Mouse (Mus musculus) midbrain, embryonic 11.5 days (tissue): ENCODE data around the gene Rhod. TPM values are rescaled to one million over a fixed set of nuclear protein-coding genes. Genes with fewer than 3 reads are reported as not detected.
A peak's percentile ranks its signal among the peaks of the same experiment; 100 is the strongest.
"Not testable (repeated sequence)": the region's sequence is repeated elsewhere in the genome, so short reads cannot be mapped to it uniquely, and the experiment has no call there.

Experiments used
- ATAC-seq: fragments of 200-750 bp; cut with Nextera tagmentation; 2 replicates; pipeline ENCODE4 v1.8.0; 2017; ENCODE audit warnings: moderate TSS enrichment, moderate library complexity; ENCODE audit not compliant: low FRiP score
- DNase-seq: peaks from one replicate; pipeline ENCODE4 v3.0.0; 2015; ENCODE audit warnings: low spot score; ENCODE audit errors: missing footprints
- H3K27ac ChIP-seq: fragments of 300-500 bp; sonication (generic); 2 replicates; pipeline ENCODE4 v1.5.1; 2014; ENCODE audit warnings: low read depth, low read length
- H3K27me3 ChIP-seq: fragments of 300-500 bp; sonication (generic); 2 replicates; pipeline ENCODE4 v1.6.1; 2014; ENCODE audit warnings: mild to moderate bottlenecking, low read length, moderate library complexity, mixed read lengths; ENCODE audit not compliant: control insufficient read depth, insufficient read depth
- H3K36me3 ChIP-seq: fragments of 300-500 bp; sonication (generic); 2 replicates; pipeline ENCODE4 v1.6.1; 2014; ENCODE audit warnings: mild to moderate bottlenecking, low read length, moderate library complexity, mixed read lengths; ENCODE audit not compliant: control insufficient read depth, insufficient read depth
- H3K4me1 ChIP-seq: fragments of 300-500 bp; sonication (generic); 2 replicates; pipeline ENCODE4 v1.6.1; 2014; ENCODE audit warnings: low read length; ENCODE audit not compliant: control insufficient read depth, insufficient read depth
- H3K4me2 ChIP-seq: fragments of 300-500 bp; sonication (generic); 2 replicates; pipeline ENCODE4 v1.6.1; 2014; ENCODE audit warnings: mild to moderate bottlenecking, moderate library complexity
- H3K4me3 ChIP-seq: fragments of 300-500 bp; sonication (generic); 2 replicates; pipeline ENCODE4 v1.5.1; 2014; ENCODE audit warnings: low read depth, low read length
- H3K9ac ChIP-seq: fragments of 300-500 bp; sonication (generic); 2 replicates; pipeline ENCODE4 v1.6.1; 2014; ENCODE audit warnings: low read length
- H3K9me3 ChIP-seq: fragments of 300-500 bp; sonication (generic); 2 replicates; pipeline ENCODE4 v1.6.1; 2016; ENCODE audit warnings: low read length; ENCODE audit not compliant: control insufficient read depth
- WGBS: fragments of 180-500 bp; shearing (Covaris S2); extraction: QIAGEN DNeasy Blood & Tissue Kit; methylation state at CpG from one replicate; pipeline ENCODE4 v1.1.7; 2014; 5-methylcytosine and 5-hydroxymethylcytosine counted together
- polyA plus RNA-seq: library from polyadenylated mRNA; unstranded; fragments of >200 nt; fragmentation: Nextera tagmentation; extraction: Ambion mirVana; gene quantifications from 2 replicates; pipeline ENCODE4 v1.2.1, GENCODE M21; 2014

Rhod gene
- polyA plus RNA-seq, 1 experiment from 2014 or later: 11.1 TPM

DNA sequence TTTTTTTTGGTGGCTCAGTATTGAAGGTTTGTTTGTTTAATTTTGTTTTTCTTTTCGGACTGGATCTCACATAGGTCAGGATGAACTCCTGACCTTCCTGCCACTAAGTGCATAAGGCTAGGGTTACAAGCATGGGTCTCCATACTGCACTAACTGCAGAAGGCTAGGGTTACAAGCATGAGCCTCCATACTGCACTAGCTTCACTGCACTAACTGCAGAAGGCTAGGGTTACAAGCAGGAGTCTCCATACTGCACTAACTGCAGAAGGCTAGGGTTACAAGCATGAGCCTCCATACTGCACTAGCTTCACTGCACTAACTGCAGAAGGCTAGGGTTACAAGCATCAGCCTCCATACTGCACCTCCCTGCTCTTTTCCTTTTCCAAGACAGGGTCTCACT, 14.8 kb upstream of the Rhod start:
- H3K36me3 ChIP-seq, H3K4me3 ChIP-seq, ATAC-seq, H3K27me3 ChIP-seq, H3K4me1 ChIP-seq, H3K9me3 ChIP-seq, DNase-seq, H3K9ac ChIP-seq, H3K27ac ChIP-seq, H3K4me2 ChIP-seq: not testable (repeated sequence)
- 58% methylated on average over 1 of the region's 1 CpGs for WGBS

DNA sequence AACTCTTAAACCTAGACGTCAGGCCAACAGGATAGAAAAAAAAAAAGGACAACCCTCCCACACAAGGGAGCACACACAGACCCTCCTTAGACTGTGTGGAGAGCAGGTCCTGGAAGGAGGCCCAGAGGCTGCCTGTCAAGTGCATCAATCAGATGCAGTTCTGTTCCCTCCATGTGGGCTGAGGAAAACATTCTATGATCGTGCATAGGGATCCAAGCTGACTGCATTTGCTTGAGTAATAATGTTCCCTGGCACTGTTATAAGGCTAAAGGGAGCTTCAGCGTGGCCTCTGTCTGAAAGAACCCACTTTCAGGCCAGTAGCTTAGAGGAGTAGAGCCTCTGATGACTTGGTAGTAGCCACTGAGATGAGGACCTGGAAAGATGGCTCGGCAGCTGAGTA, 13.3 kb upstream of the Rhod start:
- Histone ChIP-seq H3K4me3 (no peak overlapping the region), H3K9ac (no peak overlapping the region), H3K36me3 (no peaks in the 10 kb centered on the region), H3K4me1 (no peaks in the 10 kb centered on the region), H3K9me3 (no peaks in the 10 kb centered on the region), H3K27me3 (no peaks in the 10 kb centered on the region), H3K4me2 (no peak overlapping the region), H3K27ac (no peak overlapping the region)
- WGBS: 50% methylated on average over 4 of the region's 4 CpGs
- ATAC-seq (no peak), DNase-seq (no peak)

DNA sequence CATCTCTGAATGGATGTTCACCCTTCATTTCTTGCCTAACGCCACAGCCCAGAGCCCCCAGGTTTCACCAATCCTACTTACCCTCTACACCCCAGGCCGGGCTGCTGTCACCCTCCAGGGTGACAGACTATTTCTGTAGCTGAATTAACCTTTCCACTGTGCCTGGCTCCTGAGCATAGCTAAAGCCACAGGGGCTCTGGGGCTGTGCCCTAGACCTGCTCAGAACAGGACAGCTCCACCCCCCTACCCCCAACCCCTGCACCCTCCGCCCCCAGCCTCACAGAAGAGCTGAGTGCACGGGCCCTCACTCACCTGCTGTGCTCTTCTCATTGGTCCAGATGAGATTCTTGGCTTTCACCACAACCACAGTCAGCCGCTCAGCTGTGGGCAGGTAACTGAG, 12.7 kb upstream of the Rhod start:
- Histone ChIP-seq H3K27ac (no peak overlapping the region), H3K36me3 (no peaks in the 10 kb centered on the region), H3K9ac (no peak overlapping the region), H3K9me3 (no peaks in the 10 kb centered on the region), H3K4me1 (no peaks in the 10 kb centered on the region), H3K27me3 (no peaks in the 10 kb centered on the region), H3K4me3 (no peak overlapping the region), H3K4me2 (no peak overlapping the region)
- DNase-seq (no peak), ATAC-seq (no peak)
- WGBS: 15% methylated on average over 5 of the region's 5 CpGs

DNA sequence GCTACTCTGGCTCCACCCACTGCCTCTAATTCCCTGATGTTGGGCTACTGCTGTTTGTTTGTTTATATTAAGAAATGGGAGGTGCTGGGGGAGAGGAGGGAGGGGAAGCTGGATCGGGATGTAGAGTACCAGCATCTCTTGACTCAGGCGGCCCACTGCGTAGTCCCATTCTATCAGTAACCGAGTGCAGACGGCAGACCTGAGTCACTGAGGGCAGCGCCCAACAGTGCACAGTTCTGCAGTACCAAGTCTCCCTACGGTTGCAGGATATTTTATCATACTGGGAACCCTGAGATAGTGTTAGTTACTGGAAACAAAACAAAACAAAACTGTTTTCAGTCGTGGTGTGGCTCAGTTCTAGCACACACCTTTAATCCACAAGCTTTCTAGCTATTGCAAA, 11.9 kb upstream of the Rhod start:
- Histone ChIP-seq H3K36me3 (no peaks in the 10 kb centered on the region), H3K4me2 (no peak overlapping the region), H3K4me1 (no peaks in the 10 kb centered on the region), H3K27ac (no peak overlapping the region), H3K9ac (no peak overlapping the region), H3K4me3 (no peak overlapping the region), H3K9me3 (no peaks in the 10 kb centered on the region), H3K27me3 (no peaks in the 10 kb centered on the region)
- WGBS: 64% methylated on average over 8 of the region's 8 CpGs
- ATAC-seq (no peak), DNase-seq (no peak)

DNA sequence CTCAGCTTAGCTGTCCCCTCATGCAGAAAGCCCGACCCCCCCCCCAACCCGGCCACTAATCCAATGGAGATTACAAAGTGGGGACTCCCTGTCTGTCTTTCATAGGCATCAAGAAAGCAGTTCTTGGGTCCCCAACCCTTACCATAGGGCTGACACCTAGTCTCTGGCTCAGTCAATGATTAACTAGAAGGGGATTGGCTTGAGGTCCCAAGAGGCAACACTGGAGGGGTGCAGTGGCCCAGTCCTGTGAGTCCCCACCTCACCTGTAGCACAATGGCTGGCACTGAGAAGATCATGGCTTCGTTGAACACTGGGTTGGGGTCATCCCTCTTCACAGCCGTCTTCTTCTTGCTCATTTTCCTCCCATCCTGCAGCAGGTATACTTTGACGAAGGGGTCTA, 11.4 kb upstream of the Rhod start:
- WGBS: 66% methylated on average over 5 of the region's 5 CpGs
- H3K27ac ChIP-seq: no peak overlapping the region
- no peaks in the 10 kb centered on the region for H3K4me1 ChIP-seq
- no peak overlapping the region for H3K4me2 ChIP-seq
- DNase-seq: no peak
- no peaks in the 10 kb centered on the region for H3K36me3 ChIP-seq
- ATAC-seq: no peak
- no peak overlapping the region for H3K4me3 ChIP-seq
- no peaks in the 10 kb centered on the region for H3K9me3 ChIP-seq
- no peaks in the 10 kb centered on the region for H3K27me3 ChIP-seq
- H3K9ac ChIP-seq: no peak overlapping the region

DNA sequence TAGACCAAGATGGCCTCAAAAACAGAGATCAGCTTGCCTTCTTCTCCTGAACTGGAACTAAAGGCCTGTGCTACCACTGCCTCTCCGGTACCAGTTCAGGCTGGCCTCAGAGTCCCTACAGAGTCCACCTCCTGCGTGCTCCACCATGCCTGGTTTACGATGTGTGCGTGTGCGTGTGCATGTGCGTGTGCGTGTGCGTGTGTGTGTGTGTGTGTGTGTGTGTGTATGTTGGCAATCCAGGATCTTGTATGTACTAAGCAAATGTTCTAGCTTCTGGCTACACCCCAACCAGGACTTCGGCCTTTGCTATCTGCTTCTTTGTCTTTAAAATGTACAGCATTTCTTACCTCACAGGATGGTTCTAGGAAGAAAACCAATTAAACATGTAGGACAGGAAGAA, 10.0 kb upstream of the Rhod start:
- WGBS: 95% methylated on average over 9 of the region's 9 CpGs

DNA sequence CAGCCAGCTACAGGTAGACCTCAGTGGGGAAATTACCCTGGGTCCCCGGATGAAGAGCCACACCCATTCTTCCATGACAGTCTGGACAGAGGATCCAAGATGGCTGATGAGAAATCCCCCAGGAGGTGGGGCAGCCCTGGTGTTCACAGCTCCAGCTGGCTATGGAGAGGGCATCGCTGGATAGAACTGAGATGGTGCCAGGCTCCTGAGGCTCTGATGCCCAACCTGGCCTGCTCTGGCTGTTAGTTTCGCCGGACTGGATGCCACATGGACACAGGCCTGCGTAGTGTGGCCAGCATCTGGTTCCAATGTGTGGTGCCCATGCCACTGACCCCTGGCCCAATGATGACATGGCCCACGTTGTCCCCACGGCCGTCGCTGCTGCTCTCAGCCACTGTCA, 8.2 kb upstream of the Rhod start:
- H3K4me1 ChIP-seq: no peaks in the 10 kb centered on the region
- no peak overlapping the region for H3K4me2 ChIP-seq
- peak; percentile 28 for DNase-seq
- H3K9ac ChIP-seq: no peak overlapping the region
- no peak overlapping the region for H3K27ac ChIP-seq
- ATAC-seq: no peak
- H3K36me3 ChIP-seq: no peaks in the 10 kb centered on the region
- no peaks in the 10 kb centered on the region for H3K9me3 ChIP-seq
- 90% methylated on average over 9 of the region's 9 CpGs for WGBS
- no peak overlapping the region for H3K4me3 ChIP-seq
- no peaks in the 10 kb centered on the region for H3K27me3 ChIP-seq

More for the DNA sequence above, 10.0 kb upstream of the Rhod start:
- H3K4me3 ChIP-seq: no peak overlapping the region
- no peaks in the 10 kb centered on the region for H3K4me1 ChIP-seq
- no peak overlapping the region for H3K9ac ChIP-seq
- no peaks in the 10 kb centered on the region for H3K9me3 ChIP-seq
- no peaks in the 10 kb centered on the region for H3K27me3 ChIP-seq
- no peak for ATAC-seq
- no peak overlapping the region for H3K4me2 ChIP-seq
- no peak for DNase-seq
- no peak overlapping the region for H3K27ac ChIP-seq
- no peaks in the 10 kb centered on the region for H3K36me3 ChIP-seq

DNA sequence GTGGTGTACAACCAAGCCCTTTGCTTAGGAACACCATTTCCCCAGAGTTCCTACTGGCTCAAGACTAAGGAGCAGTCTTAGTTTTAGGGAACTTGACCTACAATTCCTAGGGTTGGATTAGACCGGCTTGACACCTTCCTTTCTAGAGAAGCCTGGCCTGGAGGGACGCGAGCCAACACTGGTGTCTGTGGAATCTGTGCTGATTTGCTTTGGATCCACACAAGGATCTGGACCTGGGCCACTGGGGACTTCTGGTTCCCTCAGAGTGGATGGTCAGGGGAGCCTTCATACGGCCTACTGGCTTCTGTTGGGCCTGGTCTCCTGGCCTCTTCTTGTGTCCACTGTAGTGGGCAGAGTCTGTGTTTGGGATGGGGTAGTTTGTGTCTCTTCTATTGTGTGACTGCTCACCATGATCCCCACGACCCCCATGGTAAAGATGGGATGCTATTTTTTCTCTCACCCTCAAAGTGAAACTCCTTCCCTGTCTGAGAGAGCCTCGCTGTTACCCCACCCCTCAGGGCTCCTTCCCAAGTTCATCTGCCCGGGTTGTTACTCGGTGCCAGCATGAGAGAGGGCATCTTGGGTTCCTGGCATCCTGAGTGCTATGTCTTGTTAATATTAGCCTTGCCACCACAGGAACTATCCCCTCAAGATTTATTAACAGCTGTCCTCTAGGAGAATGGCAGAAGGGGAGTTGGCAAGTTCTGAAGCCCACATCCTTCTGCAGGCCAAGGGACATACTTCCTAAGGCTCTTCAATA, 7.6 kb upstream of the Rhod start:
- ATAC-seq (no peak), DNase-seq (peak; percentile 26)
- Histone ChIP-seq H3K27me3 (no peaks in the 10 kb centered on the region), H3K4me1 (no peaks in the 10 kb centered on the region), H3K9ac (no peak overlapping the region), H3K27ac (no peak overlapping the region), H3K9me3 (no peaks in the 10 kb centered on the region), H3K36me3 (no peaks in the 10 kb centered on the region), H3K4me3 (no peak overlapping the region), H3K4me2 (no peak overlapping the region)
- 86% methylated on average over 8 of the region's 8 CpGs for WGBS

DNA sequence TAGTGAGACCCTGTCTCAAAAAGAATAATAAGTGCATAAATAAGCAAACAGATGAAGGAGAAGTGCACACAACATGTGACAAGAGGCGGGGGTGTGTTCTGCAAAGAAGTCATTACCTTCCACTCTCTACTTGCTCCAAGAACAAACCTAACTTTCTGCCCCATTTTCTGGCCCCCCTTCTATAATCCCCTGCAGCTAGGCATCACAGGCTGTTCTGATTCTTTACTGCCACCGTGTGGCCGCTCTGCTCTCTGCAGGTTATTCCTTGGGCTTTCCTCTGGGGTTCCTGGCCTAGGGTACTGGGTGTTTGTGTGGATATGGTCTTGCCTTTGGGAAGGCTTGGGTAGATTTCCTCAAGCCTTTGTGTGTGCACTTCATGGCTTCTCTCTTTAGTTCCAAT, 3.2 kb upstream of the Rhod start:
- peaks cover 6% of the 10 kb centered on the region for H3K4me1 ChIP-seq
- no peak overlapping the region for H3K27ac ChIP-seq
- peaks cover 15% of the 10 kb centered on the region for H3K27me3 ChIP-seq
- H3K9me3 ChIP-seq: no peaks in the 10 kb centered on the region
- WGBS: 10% methylated on average over 3 of the region's 3 CpGs
- no peak; the same call in 1 of the 2 replicates for ATAC-seq
- no peaks in the 10 kb centered on the region for H3K36me3 ChIP-seq
- peak; percentile 98 for DNase-seq
- H3K4me3 ChIP-seq: no peak overlapping the region
- H3K9ac ChIP-seq: no peak overlapping the region
- no peak overlapping the region for H3K4me2 ChIP-seq
